Mouse (Mus musculus): Measurements from ENCODE around the gene Usp24.

- TF ChIP-seq POLR2A (IDR thresholded peaks at IDR 0.05; ENCODE audit: low read depth, low read length) (no peak), CTCF (conservative IDR thresholded peaks at IDR 0.05; ENCODE audit: insufficient read depth, insufficient read length, low read depth, low read length) (peak; percentile 93)
Measured at GRCm38 (mm10) chr4:106474241-106474640, 158.2 kb downstream of the Usp24 start.
